Mouse (Mus musculus): ENCODE data around the gene Gcn1l1. TPM values are rescaled to one million over a fixed set of nuclear protein-coding genes. Genes with fewer than 3 reads are reported as not detected.

The Gcn1l1 gene
- total and polyA plus RNA-seq, 2 experiments from 2014 or later: 26.6 to 75.1 TPM

DNA sequence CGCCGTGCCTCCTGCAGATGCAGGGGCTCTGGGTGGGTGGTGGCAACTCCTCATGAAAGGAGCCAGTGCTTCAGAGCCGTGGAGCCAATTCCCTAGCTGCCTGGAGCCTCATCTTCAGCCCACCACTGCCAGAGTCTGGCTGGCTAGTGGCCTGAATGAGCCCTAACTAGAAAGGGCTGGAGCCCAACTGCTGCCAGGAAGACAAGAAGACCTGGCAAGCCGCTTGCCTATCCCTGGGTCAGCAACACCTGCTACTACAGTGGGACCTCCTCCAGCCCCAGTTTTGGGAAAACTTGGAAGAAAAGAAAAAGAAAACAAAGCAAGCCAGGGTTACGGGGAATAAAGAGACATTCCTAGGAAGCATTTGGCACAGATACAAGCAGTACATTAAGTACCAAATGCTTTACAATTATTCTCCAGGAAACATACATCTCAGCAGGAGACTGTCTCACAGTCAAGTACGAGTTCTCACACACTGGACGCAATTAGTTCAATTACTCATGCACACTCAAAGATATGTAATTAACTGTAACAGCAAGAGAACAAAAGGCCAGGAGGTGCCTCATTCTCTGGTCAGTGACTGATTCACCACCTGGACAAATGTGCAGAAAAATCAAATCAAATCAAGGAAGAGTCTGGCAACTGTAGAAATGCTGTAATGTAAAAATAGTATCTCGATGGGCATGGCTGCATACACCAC is 101.5 kb downstream of the Gcn1l1 start:
- H3K9ac ChIP-seq (replicated peaks; ENCODE audit: low read length, poor library complexity, severe bottlenecking): no peak overlapping the region
- peaks cover 4% of the 10 kb centered on the region for H3K36me3 ChIP-seq (ENCODE audit: insufficient read depth, low read length)
- TF ChIP-seq CTCF (IDR thresholded peaks at IDR 0.05): no peak
- no peaks in the 10 kb centered on the region for H3K9me3 ChIP-seq (ENCODE audit: low read length)
- ATAC-seq (ENCODE audit: low FRiP score): no peak
- DNase-seq (ENCODE audit: low spot score): peak; percentile 78
- H3K4me1 ChIP-seq (ENCODE audit: insufficient read depth, low read length): no peaks in the 10 kb centered on the region
- no peaks in the 10 kb centered on the region for H3K27me3 ChIP-seq (ENCODE audit: insufficient read depth, low read length)
- H3K4me2 ChIP-seq (ENCODE audit: low read depth, low read length, poor library complexity, severe bottlenecking): no peak overlapping the region
- no peak overlapping the region for H3K4me3 ChIP-seq (ENCODE audit: low read depth, low read length)
- H3K27ac ChIP-seq (ENCODE audit: low read depth, low read length): no peak overlapping the region; the same call in 1 of the 2 replicates
- WGBS: 50% methylated on average over 8 of the region's 8 CpGs

DNA sequence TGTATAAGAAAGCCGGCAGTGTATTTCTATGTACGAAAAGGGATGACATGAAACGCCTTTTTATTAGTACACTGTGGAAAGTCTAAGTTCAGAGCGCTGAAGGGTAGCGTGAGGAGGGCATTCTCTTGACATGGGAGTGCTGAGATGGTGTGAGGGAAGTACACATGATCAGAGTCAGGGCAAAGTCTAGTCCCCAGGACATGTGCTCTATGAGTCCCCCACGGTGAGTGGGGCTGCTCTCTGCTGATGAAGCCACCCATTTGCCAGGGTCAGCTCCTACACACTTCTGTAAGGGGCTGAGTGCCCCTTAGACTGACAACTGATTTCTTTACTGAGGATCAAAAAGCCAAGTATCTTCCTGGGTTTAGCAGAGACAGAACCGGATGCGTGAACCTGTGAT is 102.2 kb downstream of the Gcn1l1 start:
- DNase-seq (ENCODE audit: low spot score) (no peak), ATAC-seq (ENCODE audit: low FRiP score) (no peak)
- Histone ChIP-seq H3K4me3 (ENCODE audit: low read depth, low read length) (no peak overlapping the region), H3K9me3 (ENCODE audit: low read length) (no peaks in the 10 kb centered on the region), H3K9ac (replicated peaks; ENCODE audit: low read length, poor library complexity, severe bottlenecking) (no peak overlapping the region), H3K36me3 (ENCODE audit: insufficient read depth, low read length) (peaks cover 8% of the 10 kb centered on the region), H3K27ac (ENCODE audit: low read depth, low read length) (no peak overlapping the region), H3K4me2 (ENCODE audit: low read depth, low read length, poor library complexity, severe bottlenecking) (no peak overlapping the region), H3K27me3 (ENCODE audit: insufficient read depth, low read length) (no peaks in the 10 kb centered on the region), H3K4me1 (ENCODE audit: insufficient read depth, low read length) (no peaks in the 10 kb centered on the region)
- TF ChIP-seq CTCF (IDR thresholded peaks at IDR 0.05): no peak
- 71% methylated on average over 8 of the region's 8 CpGs for WGBS

GRCm38 (mm10) chr5:115667894-115668293 is 102.8 kb downstream of the Gcn1l1 start:
- DNase-seq (ENCODE audit: low spot score) (no peak), ATAC-seq (ENCODE audit: low FRiP score) (no peak)
- 8% methylated on average over 7 of the region's 7 CpGs for WGBS

GRCm38 (mm10) chr5:115668986-115669385 is 103.9 kb downstream of the Gcn1l1 start:
- Histone ChIP-seq H3K4me1 (ENCODE audit: insufficient read depth, low read length) (no peaks in the 10 kb centered on the region), H3K36me3 (ENCODE audit: insufficient read depth, low read length) (peaks cover 8% of the 10 kb centered on the region; the same call in 1 of the 2 replicates), H3K9me3 (ENCODE audit: low read length) (no peaks in the 10 kb centered on the region), H3K27ac (ENCODE audit: low read depth, low read length) (no peak overlapping the region), H3K4me3 (ENCODE audit: low read depth, low read length) (no peak overlapping the region), H3K9ac (replicated peaks; ENCODE audit: low read length, poor library complexity, severe bottlenecking) (no peak overlapping the region), H3K4me2 (ENCODE audit: low read depth, low read length, poor library complexity, severe bottlenecking) (no peak overlapping the region), H3K27me3 (ENCODE audit: insufficient read depth, low read length) (no peaks in the 10 kb centered on the region)
- no peak for TF ChIP-seq CTCF (IDR thresholded peaks at IDR 0.05)
- ATAC-seq (ENCODE audit: low FRiP score) (no peak), DNase-seq (ENCODE audit: low spot score) (no peak)
- WGBS: 78% methylated on average over 12 of the region's 12 CpGs

More at GRCm38 (mm10) chr5:115667894-115668293, 102.8 kb downstream of the Gcn1l1 start:
- TF ChIP-seq CTCF (IDR thresholded peaks at IDR 0.05): no peak
- Histone ChIP-seq H3K4me2 (ENCODE audit: low read depth, low read length, poor library complexity, severe bottlenecking) (no peak overlapping the region), H3K9ac (replicated peaks; ENCODE audit: low read length, poor library complexity, severe bottlenecking) (no peak overlapping the region), H3K9me3 (ENCODE audit: low read length) (no peaks in the 10 kb centered on the region), H3K4me1 (ENCODE audit: insufficient read depth, low read length) (no peaks in the 10 kb centered on the region), H3K27ac (ENCODE audit: low read depth, low read length) (no peak overlapping the region), H3K27me3 (ENCODE audit: insufficient read depth, low read length) (no peaks in the 10 kb centered on the region), H3K36me3 (ENCODE audit: insufficient read depth, low read length) (peaks cover 8% of the 10 kb centered on the region; the same call in 1 of the 2 replicates), H3K4me3 (ENCODE audit: low read depth, low read length) (no peak overlapping the region)

DNA sequence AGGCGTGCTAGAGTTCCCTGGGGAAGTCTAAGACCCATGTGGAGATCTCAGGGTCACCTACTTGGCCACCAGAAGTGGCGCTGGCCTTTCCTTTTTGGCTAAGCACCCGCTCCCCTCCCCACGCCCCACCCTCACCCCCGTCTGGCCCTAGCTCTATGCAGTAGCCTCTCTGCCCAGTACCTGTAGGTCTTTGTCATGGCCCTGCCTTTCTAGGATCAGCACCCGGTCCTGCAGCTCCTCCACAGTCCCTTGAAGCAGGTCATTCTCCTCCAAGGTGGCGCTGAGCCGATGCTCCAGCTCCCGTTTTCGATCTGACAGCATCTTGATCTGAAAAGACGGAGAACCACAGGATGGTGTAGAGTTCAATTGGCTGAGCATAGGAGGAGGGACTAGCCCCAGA is 104.9 kb downstream of the Gcn1l1 start:
- H3K36me3 ChIP-seq (ENCODE audit: insufficient read depth, low read length): peaks cover 8% of the 10 kb centered on the region; the same call in 1 of the 2 replicates
- H3K9me3 ChIP-seq (ENCODE audit: low read length): no peaks in the 10 kb centered on the region
- H3K4me2 ChIP-seq (ENCODE audit: low read depth, low read length, poor library complexity, severe bottlenecking): no peak overlapping the region
- H3K4me1 ChIP-seq (ENCODE audit: insufficient read depth, low read length): no peaks in the 10 kb centered on the region
- H3K27me3 ChIP-seq (ENCODE audit: insufficient read depth, low read length): no peaks in the 10 kb centered on the region
- no peak for ATAC-seq (ENCODE audit: low FRiP score)
- no peak for TF ChIP-seq CTCF (IDR thresholded peaks at IDR 0.05)
- no peak overlapping the region for H3K27ac ChIP-seq (ENCODE audit: low read depth, low read length)
- no peak overlapping the region for H3K9ac ChIP-seq (replicated peaks; ENCODE audit: low read length, poor library complexity, severe bottlenecking)
- no peak overlapping the region for H3K4me3 ChIP-seq (ENCODE audit: low read depth, low read length)
- DNase-seq (ENCODE audit: low spot score): no peak
- WGBS: 92% methylated on average over 11 of the region's 11 CpGs

DNA sequence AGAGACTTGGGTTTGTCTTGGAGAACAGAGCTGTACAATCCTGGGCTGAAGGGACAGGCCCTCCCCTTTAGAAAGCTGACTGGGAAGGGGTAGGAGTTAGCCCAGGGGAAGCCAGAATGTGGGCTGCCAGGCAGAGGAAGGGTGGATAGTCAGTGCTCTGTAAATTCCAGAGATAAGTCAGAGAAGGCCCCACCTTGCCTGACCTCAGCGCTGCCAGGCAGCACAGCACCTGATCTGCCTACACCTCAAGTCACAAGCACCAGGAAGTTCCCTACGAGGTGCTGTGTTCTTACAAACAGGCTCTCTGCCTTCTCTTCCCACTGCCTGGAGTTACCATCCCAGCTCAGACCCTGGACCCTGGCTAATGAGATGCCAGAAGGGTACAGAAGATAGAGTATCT is 105.4 kb downstream of the Gcn1l1 start:
- no peak overlapping the region for H3K9ac ChIP-seq (replicated peaks; ENCODE audit: low read length, poor library complexity, severe bottlenecking)
- no peak for TF ChIP-seq CTCF (IDR thresholded peaks at IDR 0.05)
- H3K36me3 ChIP-seq (ENCODE audit: insufficient read depth, low read length): peaks cover 8% of the 10 kb centered on the region; the same call in 1 of the 2 replicates
- no peaks in the 10 kb centered on the region for H3K4me1 ChIP-seq (ENCODE audit: insufficient read depth, low read length)
- no peak for ATAC-seq (ENCODE audit: low FRiP score)
- DNase-seq (ENCODE audit: low spot score): no peak
- H3K27ac ChIP-seq (ENCODE audit: low read depth, low read length): no peak overlapping the region
- H3K27me3 ChIP-seq (ENCODE audit: insufficient read depth, low read length): no peaks in the 10 kb centered on the region
- H3K4me3 ChIP-seq (ENCODE audit: low read depth, low read length): no peak overlapping the region
- H3K9me3 ChIP-seq (ENCODE audit: low read length): no peaks in the 10 kb centered on the region
- 89% methylated on average over 2 of the region's 2 CpGs for WGBS
- no peak overlapping the region for H3K4me2 ChIP-seq (ENCODE audit: low read depth, low read length, poor library complexity, severe bottlenecking)

Measured in midbrain, postnatal 0 days (tissue).